Mouse (Mus musculus) ES-Bruce4 (cell line): ENCODE measurements around the gene Inpp5d.

Experiments used
- CTCF ChIP-seq: IDR thresholded peaks from one replicate; pipeline ENCODE4 v1.8.1; 2011; ENCODE audit warnings: low read depth, low read length
- EP300 ChIP-seq: IDR thresholded peaks from 2 replicates; pipeline ENCODE4 v1.6.1; 2011; ENCODE audit warnings: low read depth, low read length; ENCODE audit not compliant: insufficient read depth
- POLR2A ChIP-seq: IDR thresholded peaks from one replicate; pipeline ENCODE4 v1.8.1; 2011; ENCODE audit warnings: low read length; ENCODE audit not compliant: insufficient read depth

DNA sequence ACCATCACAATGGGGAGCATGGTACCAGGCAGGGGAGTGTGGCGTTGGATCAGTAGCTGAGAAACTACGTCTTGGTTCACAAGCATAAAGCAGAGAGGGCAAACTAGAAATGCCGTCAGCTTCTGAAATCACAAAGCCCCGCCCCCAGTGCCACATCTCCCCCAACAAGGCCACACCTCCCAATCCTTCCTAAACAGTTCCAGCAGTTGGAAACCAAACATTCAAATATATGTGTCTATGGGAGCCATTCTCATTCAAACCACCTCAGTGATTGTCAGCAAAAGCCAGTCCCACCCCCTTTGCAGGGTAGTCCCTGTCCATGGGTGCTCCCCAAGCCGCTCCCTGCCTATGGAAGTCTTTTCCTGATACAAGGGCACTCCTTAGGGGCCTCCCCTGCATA, 64.0 kb downstream of the Inpp5d start:
- no peak for TF ChIP-seq CTCF
- TF ChIP-seq EP300: no peak
- TF ChIP-seq POLR2A: no peak
